Mouse (Mus musculus): ENCODE data around the gene Fam222b.
"Not testable (repeated sequence)": the region's sequence is repeated elsewhere in the genome, so short reads cannot be mapped to it uniquely, and the experiment has no call there.

Fam222b gene

DNA sequence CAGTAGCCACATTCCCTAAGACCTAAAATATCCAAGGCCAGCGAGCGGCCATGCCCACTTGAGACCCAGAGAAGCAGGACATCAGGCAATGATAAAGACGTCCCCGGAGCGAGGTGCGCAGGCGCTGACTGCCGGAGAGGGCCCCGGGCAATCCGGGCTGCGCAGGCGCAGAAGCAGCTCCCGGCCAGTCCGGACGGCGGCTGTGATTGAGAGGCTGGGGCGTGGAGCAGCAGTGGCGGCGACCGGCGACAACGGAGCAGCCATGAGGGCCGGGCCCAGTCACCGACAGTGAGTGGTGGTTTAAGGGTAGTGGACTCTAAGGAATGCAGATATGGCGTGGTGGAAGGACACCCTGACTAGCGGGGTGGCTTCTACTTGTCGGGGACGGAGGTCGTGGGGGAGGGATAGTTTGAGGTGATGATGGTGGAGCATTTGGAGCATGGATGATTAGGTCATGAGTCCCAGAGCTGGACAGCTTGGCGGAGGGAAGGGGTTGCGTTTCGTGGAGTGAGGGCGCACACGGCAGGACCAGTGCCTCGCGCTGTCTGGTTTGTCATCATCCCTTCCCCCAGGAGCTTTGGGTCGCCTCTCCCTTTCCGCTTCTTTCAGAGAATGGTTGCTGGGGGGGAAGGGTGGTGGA, at the start of gene Fam222b:
Fam222b (plus strand) TSS at position 157 of the 640 bp plus-strand sequence.
- peak; percentile 91 for DNase-seq

DNA sequence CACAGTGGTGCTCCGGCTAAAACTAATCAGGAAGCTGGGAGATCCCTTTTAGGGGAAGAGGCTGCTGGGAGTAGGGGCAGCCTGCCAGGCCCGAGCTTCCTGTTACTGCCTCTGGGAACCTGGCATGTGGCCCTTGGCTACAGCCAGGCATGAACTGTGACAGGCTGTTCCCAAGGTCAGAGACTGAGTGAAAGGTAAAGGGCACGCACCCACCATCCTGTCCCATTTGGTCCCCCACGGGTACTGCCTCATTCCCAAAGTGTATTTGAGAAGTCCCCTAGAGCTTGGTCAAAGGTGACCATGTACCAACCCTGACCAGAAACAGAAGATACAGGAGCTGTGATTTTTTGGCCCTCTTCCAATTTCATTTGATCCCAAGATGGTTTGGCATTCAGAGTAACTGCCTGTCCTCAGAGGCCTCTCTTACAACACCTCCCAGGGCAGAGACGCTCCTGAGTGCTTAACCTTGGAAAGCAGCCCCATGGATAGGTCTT, 49.7 kb upstream of the Fam222b start:
- peak; percentile 93 for DNase-seq

DNA sequence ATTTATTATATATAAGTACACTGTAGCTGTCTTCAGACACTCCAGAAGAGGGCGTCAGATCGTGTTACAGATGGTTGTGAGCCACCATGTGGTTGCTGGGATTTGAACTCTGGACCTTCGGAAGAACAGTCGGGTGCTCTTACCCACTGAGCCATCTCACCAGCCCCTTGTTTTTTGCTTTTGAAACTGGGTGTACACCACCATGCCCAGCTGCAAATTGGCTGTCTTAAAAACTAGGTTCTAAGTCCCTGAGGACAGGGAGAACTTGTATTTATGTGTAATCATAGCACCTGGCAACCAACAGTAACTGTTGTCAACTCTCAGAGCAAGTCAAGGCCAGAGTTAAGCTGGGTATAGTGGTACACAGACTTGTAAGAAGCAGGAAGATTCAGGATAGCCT, 45.8 kb upstream of the Fam222b start:
- DNase-seq, result not testable (repeated sequence)

DNA sequence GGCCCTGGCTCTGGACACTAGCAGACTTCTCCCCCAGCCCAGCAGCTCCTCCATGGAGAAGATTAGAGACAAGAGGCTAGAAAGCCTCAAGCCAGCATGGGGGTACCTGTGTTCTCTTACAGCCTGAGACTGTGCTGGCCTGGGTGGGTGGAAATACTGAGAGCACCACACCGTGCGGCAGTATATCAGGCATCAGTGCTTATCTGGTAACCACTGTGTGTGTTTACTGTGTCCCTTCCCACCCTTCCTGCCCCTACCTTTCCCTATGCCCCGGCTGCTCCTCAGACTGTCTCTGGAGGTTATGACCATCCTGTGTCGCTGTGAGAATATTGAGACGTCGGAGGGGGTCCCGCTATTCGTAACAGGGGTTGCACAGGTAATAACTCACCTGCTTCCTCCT, 41.4 kb upstream of the Fam222b start:
- no peak for DNase-seq

DNA sequence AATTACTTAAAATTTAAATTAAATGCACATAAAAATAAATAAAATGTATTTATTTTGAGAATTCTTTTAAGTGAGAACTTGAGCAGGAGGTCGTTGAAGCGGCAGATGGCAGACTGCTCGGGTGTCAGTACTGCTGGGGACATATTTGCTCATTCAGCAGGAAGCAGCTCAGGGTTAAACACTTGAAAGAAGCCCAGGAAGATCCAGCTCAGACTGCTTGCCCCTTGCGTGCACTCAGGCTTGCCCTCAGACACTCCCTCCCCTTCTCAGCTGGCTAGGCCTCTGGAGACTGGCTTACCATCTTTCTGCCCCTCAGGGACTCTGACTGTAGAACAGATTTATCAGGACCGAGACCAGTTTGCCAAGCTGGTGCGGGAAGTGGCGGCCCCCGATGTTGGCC, 37.5 kb upstream of the Fam222b start:
- no peak for DNase-seq

DNA sequence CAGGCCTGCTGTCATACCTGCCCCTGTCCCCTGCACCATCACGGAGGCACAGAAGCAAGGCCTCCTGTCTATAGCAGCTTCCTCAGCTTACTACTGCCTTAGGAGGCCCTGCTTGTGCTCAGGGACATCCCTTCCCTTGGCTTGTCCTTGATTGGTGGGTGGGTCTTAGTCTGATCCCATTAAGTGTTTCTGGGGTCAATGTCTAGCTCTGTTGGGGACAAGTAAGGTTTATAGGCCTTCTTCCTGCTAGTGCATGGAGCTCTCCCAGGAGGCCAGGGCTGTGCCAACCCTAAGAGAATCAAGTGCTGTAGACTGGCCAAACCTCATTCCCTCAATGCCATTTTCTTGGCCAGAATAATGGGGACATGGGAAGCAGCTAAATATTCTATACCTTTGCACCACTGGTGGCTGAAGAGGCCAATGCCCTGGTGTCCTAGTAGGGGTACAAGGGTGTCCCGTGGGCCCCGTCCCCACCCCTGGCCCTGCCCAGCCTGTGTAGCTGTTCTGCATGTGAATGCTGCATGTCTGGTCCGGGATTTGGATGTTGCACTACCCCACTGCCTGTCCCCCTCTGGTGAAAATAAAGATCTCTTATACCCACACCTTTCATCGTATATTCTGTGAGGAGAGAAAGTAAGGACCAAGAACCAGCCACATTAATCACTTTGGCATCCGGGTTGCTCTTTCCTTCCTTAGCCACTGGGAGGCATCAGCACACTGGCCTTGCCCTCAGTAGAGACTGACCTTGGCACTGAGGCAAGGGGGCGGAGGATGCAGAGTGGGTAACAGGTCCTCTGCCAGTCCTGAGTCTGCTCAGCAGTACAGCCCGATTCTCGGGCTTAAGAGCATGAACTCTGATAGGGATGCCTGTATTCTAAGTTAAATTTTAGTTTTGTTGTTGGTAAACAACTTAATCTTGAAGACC, 34.4 kb upstream of the Fam222b start:
- peak; percentile 74 for DNase-seq

DNA sequence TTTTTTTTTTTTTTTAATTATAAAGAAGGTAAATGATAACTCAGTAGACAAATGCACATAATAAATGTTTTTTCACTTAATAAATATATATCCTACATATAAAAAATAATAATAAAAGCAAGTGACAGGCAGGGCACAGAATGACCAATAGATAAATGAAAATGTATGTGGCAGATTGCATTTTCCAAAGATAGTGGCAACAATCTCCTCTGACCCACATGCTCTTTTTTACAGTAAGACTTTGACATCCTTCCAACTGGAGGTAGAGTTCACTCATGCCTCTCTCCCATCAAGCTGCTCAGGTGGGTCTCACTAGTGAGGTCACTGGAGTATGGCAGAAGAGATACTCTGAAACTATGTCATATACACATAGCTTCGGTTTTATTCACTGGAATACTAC, 31.9 kb upstream of the Fam222b start:
- no peak for DNase-seq

DNA sequence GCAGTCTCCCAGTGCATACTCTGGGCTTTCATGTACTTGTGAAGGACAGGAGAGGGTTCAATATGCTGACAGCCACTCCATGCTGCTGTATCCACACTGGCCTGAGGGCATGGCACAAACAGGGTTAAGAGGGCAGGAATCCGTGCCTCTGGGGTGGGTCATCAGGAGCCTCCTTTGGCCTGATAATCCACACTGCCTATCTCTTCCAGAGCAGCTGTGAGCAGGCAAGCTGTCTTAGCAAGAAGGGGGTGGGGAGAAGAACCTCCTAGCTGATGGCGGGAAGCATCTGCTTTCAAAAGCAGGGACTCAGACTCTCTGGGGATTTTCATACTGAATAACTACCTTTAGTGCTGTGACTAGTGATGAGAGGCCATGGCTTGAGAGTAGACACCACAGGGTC, 28.6 kb upstream of the Fam222b start:
- no peak for DNase-seq

DNA sequence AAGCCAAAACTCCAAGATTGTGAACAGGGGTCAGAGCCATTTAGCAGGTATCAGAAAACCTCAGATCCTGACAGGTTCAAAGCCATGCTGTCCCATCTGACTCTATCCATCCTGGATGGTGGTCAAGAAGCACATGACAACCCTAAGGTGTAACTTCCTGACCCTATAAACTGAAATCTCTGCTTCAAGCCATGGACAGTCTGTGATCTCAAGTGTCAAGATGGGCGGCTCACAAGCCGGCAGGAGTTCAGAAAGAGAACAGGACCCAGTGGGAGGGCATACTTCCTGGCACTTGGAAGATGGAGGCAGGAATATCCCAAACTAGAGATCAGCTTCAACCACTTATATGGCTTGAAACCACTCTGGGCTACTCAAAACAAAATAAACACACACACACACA, 27.8 kb upstream of the Fam222b start:
- DNase-seq, result no peak

DNA sequence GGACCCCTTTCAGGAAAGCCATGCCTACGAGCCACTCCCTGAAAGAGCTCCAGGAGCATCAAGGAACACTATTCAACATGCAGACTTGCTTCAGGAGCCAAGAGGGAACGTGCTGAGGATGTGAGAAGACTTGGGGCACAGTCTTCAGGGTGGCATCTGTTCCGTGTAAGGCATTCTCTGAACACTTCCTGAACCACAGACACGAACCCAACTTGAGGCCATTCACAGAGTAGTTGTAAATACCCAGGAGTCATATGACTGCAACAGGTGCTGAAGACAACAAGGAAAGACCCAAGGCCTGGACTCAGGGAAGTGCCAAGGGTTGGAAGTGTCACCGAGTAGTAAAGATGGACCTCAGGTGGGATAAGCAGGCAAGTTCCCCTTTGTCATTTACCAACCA, 26.9 kb upstream of the Fam222b start:
- no peak for DNase-seq

DNA sequence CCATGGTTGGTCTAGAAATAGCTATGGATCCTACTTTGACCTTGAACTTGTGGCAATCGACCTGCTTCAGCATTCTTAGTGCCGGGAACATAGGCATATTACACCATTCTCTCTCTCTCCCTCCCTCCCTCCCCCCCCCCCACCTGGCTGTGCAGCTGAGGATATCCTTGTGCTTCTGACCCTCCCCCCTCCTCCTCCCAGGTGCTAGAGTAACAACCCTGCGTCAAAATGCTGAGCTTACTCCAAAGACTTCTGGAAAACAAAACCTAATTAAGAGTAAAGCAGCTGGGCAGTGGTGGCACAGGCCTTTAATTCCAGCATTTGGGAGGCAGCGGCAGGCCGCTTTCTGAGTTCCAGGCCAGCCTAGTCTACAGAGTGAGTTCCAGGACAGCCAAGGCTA, 25.3 kb upstream of the Fam222b start:
- no peak for DNase-seq

DNA sequence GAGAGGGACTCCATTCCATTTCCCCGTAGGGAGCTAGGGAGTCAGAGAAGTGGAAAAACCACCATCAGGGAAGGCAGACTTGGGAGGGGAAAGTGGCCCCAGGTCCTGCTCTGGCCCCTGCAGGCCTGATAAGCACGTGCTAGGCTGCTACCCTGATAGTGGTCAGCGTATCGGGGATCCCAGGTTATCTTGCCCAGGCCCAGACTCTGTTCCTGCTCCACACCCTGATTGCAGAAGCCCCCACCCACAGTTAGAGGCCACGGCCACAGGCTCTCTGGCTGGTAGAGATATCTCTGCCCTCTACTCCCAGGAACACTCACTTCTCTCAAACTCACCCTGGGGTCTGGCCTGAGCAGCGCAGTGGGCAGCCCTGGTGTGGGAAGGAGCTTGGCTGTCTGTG, 24.8 kb upstream of the Fam222b start:
- no peak for DNase-seq

DNA sequence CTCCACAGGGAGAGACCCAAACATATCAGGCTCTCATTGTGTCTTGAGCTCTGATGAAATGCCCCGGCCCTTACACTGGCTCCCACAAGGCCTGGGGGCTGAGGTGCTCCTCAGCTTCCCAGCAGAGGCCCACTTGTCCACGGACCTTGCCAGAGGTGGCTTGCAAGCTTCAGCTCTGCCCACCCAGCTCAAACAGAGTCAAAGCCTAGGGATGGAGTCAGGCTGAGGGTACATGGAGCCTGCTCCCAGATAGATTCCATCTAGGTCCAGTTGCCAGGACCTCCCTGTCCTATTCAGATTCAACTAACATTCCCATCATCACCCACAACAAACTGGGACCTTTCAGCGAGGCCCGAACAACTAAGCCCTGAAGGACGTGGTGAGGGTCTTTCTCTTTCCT, 22.5 kb upstream of the Fam222b start:
- DNase-seq, result no peak

DNA sequence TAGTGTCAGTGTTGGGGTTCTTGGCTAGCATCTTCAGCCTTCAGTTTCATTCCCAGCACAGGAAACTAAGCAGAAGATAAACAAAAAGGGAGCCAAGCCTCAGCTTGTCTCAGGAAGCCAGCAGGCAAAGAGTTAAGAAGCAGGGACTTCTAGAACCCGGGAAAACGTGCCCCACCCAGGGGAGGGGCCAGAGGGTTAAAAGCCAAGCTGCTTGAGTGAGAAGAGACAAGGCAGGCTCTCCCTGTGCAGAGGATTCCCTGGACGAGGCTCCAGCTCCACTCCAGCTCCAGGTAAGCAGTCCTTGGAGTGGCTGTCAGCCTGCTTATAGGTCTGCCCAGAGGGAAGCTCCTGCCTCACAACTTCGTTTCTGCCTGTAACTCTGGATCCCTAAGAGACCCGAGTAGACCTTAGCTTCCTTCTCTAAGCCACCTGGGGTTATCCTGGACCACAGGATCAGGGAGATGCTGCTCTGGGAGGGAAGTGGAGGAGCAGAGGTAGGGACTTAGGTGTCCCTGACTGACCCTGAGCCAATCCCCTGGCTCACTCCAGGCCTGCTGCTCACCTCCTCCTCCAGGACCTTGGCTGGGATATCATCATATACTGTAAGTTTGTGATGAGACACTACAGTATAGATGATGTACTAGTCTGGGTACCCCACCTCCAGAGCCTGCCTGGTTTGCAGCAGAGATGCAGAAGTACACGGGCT, 21.9 kb upstream of the Fam222b start:
- DNase-seq, result no peak

DNA sequence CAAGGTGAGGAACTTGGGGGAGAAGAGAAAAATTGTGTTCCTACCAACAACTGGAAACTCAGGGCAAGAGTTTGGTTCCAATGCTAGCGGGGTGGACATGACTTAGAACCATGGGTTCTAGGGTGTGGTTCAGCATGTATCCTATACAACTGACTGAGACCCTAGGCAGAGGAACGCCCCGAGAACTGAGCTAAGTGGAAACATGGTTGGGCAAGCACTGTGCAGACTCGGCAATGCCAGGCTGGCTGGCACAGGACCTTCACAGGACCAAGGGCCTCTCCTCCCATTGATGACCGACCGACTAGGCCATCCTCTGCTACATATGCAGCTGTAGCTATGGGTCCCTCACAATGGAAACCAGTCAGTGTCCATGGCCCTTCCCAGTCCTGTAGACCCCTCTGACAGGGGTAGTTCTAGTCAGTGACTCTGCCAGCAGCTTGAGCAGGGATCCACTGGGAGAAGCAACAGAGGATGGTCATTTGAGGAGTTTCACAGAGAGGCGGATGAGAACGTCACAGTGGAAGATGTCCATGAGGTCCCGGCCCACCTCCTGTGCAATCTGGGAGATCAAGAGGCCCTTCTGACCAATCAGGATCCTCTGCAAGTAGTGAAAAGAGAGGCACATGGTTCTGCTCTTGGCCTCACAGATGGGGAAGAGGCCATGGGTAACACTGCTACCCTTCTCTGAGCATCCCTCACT, 20.7 kb upstream of the Fam222b start:
- DNase-seq, result no peak

DNA sequence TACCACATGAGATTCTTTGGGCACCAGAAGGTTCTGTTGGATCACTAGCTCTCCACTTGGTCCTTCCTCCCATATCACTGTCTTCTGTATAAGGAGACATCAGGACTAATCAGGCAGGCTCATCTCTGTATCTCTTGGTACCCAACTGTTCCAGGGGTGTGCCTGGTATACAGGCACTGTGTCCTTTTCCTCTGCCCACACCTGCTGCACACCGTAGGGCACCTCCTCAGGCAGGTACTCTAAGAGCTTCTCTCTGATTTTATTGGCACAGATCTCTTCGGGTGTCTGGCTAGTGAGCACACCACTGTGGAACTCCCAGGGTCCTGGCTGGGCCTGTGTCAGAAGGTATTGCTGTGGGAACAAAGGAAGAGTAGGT, 20.2 kb upstream of the Fam222b start:
- DNase-seq, result no peak

DNA sequence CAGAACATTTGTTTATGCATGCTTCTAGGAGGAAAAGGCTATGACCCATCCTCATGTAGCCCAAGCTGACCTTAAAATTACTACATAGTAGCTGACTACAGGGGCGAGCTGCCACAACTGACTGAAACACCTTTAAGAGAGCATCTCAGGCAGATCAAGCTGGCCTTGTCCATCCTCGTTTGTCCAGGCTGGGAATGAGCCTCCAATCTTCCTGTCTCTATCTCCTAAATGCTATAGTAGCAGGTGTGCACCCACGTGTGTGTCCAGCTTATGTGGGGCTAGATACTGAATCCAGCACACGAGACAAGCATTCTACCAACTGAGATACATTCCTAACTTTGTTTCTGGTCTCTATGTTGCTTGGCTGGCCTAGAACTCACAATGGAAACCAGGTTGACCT, 19.8 kb upstream of the Fam222b start:
- no peak for DNase-seq

DNA sequence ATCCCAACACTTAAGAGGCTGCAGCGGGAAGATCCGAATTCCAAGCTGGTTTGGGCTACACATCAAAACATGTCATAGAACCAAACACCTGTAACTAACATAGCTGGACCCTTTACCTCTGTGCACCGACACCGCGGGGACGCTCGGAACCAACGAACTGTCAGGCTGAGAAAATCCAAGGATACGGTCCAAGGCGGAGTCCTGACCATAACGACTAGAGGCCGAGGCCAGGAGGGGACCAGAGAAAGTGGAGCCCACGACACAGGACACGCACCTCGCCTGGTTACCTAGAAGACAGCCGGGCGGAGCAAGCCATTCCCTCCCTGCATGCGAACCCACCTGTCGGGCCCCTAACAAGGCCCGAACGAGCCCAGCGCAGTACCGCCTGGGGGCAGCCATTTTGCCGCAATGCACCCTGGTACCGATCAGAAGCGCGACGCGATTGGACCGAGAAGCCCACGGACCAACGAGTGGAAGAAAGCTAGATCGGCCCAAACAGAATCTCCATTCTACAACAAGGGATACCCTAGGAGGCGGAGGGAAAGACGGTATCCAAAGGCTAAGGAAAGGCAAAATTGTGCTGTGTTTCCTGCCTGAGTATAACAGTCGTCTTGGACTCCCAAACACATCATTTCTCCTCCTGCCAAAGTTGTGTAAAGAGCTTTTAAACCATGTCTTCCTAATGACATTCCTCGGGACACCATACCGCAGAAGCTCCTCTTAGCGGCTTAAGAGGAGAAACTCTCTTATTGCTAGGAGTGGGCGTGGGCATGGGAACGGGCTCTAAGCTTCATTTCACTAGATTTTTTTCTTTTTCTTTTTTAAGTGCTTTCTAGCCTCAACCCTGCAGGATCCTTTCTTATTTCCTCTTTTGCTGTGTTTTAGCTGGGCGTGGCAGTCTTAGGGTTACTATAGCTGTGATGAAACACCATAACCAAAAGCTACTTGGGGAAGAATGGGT, 14.2 kb upstream of the Fam222b start, which contains the start of gene Eral1:
Eral1 (minus strand) TSS at position 423 of the 961 bp plus-strand sequence.
- peak; percentile 84 for DNase-seq

DNA sequence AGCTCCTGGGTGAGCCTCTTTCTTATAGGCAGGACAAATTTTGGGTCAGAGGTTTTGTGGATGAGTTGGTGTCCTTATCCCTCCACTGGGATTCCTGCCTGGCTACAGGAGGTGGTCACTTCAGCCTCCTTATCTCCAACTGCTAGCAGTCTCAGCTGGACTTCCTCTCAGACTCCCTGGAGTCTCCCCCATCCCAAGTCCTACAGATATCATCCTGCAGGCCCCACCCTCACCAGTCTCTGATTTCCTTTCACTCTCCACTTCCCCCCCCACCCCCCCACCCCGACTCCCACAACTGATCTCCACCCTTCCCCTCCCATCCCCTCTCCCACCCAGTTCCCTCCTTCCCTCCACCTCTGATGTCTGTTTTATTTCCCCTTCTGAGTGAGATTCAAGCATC, 10.9 kb upstream of the Fam222b start:
- DNase-seq, result no peak

DNA sequence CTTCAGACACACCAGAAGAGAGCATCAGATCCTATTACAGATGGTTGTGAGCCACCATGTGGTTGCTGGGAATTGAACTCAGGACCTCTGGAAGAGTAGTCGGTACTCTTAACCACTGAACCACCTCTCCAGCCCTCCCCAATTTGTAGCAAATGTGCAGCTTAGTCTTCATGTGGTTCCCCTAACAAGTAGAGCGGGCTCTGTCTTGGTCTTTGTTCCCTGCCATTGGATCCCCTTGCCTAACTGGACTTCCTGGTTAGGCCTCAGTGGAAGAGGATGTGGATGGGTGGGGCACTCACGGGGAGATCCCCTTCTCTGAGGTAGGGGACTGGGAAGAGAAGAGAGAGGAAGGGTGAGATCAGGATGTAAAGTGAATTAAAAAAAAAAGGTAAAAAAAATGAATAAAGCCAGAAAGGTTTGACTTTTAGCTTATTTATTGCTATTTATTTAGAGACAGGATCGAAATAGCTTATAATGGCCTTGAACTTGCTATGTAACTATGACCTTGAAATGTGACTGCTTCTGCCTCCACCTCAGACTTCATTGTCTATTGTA, 7.5 kb upstream of the Fam222b start:
- no peak for DNase-seq

DNA sequence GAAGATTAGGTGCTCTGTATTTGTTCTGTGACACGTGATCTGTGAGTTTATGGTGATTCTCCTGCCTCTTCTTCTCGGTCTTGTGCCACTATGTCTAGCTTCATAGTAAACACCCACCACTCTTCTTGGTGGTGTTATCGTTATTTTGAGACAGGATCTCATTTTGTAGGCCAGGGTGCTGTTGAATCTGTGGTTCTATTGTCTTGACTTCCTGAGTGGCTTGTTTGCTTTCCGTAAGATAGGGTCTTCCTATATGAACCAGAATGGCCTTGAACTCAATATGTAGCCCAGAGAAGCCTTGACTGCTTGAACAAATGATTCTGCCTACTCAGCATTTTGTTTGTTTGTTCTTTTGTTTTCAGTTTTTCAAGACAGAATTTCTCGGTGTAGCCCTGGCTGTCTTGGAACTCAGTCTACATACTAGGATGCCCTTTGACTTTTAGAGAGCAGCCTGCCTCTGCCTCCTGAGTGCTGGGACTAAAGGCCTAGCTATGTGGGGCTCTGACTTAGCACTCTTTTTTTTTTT, 6.6 kb upstream of the Fam222b start:
- no peak for DNase-seq
